Mouse (Mus musculus) ES-E14 (cell line): Measurements from ENCODE around the gene Rbfox1. TPM values are rescaled to one million over a fixed set of nuclear protein-coding genes. Genes with fewer than 3 reads are reported as not detected.

Source experiments
- DNase-seq: peaks from one replicate; pipeline ENCODE4 v3.0.0-alpha.2; 2013; ENCODE audit warnings: low read depth, low spot score
- H3K27ac ChIP-seq: 2 replicates; pipeline ENCODE4 v1.5.1; 2012; ENCODE audit warnings: low read depth, mild to moderate bottlenecking, low read length, moderate library complexity, mixed read lengths; ENCODE audit not compliant: poor library complexity, insufficient read depth, severe bottlenecking
- H3K36me3 ChIP-seq: 2 replicates; pipeline ENCODE4 v1.6.1; 2012; ENCODE audit warnings: mild to moderate bottlenecking, low read length, moderate library complexity, mixed read lengths; ENCODE audit not compliant: control insufficient read depth, poor library complexity, insufficient read depth, severe bottlenecking
- H3K4me1 ChIP-seq, 2 experiments: fragments of 150-350 bp in 1 of 2; sonication (generic) in 1 of 2; 2 replicates each; pipeline ENCODE4 v1.6.1; 2012; ENCODE audit warnings: low read length in 2 of 2, mild to moderate bottlenecking in 1 of 2, mixed read lengths in 1 of 2; ENCODE audit not compliant: control insufficient read depth in 2 of 2, insufficient read depth in 2 of 2, poor library complexity in 1 of 2
- H3K4me3 ChIP-seq, 2 experiments: fragments of 150-350 bp in 1 of 2; sonication (generic) in 1 of 2; 2 replicates each; pipeline ENCODE4 v1.5.1; 2012; ENCODE audit warnings: low read length in 2 of 2, low read depth in 1 of 2, mild to moderate bottlenecking in 1 of 2, mixed read lengths in 1 of 2; ENCODE audit not compliant: insufficient read depth in 1 of 2, poor library complexity in 1 of 2, severe bottlenecking in 1 of 2
- H3K9ac ChIP-seq: 2 replicates; pipeline ENCODE4 v1.6.1; 2012; ENCODE audit warnings: low read depth, mild to moderate bottlenecking, low read length, mixed read lengths; ENCODE audit not compliant: poor library complexity, insufficient read depth, severe bottlenecking
- H3K9me3 ChIP-seq: fragments of 150-350 bp; sonication (generic); 2 replicates; pipeline ENCODE4 v1.6.1; 2012; ENCODE audit warnings: low read depth, mild to moderate bottlenecking, low read length; ENCODE audit not compliant: control insufficient read depth, insufficient read depth
- CHD2 ChIP-seq: IDR thresholded peaks from 2 replicates; pipeline ENCODE4 v1.6.1; 2014; ENCODE audit warnings: mild to moderate bottlenecking, low read depth, low read length, inconsistent platforms
- HCFC1 ChIP-seq: IDR thresholded peaks from 2 replicates; pipeline ENCODE4 v1.6.1; 2012; ENCODE audit warnings: low read length, inconsistent platforms, borderline replicate concordance; ENCODE audit not compliant: insufficient read depth
- MAFK ChIP-seq: IDR thresholded peaks from 2 replicates; pipeline ENCODE4 v1.6.1; 2014; ENCODE audit warnings: mild to moderate bottlenecking, low read depth, low read length, inconsistent platforms; ENCODE audit not compliant: insufficient read depth
- ZC3H11A ChIP-seq: IDR thresholded peaks from 2 replicates; pipeline ENCODE4 v1.6.1; 2012; ENCODE audit warnings: low read depth, mild to moderate bottlenecking, inconsistent platforms, low read length, borderline replicate concordance
- ZNF384 ChIP-seq: IDR thresholded peaks from 2 replicates; pipeline ENCODE4 v1.6.1; 2012; ENCODE audit warnings: low read depth, low read length, inconsistent platforms
- in situ Hi-C, 2 experiments: fragments of 600-800 bp; cut with MboI; formaldehyde crosslinking; loops; one replicate each; pipeline ENCODE4 v1.15.1; 2025; ENCODE audit warnings: low sequenced_read_pairs in 2 of 2, inconsistent platforms in 1 of 2; ENCODE audit not compliant: unreplicated experiment in 2 of 2
- total RNA-seq: library from RNA; depleted of rRNA; stranded (reverse); fragments of 300-350 nt; gene quantifications from 2 replicates; pipeline ENCODE4 v1.2.3, GENCODE M21; 2012

The Rbfox1 gene
- total RNA-seq, 1 experiment, result 0.18 TPM

DNA sequence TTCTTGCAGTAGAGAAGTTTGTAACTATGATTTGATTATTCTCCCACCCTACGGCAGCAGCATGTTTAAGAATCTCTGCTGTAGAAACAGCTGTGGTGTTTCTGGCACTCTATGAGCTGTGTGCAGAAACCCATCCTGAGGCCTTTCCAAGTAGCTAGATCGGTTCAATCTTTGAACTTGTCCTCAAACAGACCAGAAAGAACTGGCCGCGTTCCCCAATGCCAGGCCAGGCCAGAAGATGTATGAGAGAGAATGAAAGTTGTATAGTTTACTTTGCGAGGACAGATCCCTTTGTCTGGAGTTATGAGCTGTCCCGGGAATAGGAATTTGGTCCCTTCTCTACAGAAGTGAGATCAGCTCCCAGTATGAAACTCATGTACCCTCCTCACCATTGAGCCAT is 1205.0 kb downstream of the Rbfox1 start:
- no peak for DNase-seq
- Histone ChIP-seq H3K4me1 (no peaks in the 10 kb centered on the region), H3K9ac (no peak overlapping the region), H3K27ac (no peak overlapping the region), H3K9me3 (no peaks in the 10 kb centered on the region), H3K4me3 (no peak overlapping the region), H3K36me3 (no peaks in the 10 kb centered on the region)
- no peak for TF ChIP-seq ZC3H11A
- no peak for TF ChIP-seq CHD2
- no peak for TF ChIP-seq HCFC1
- TF ChIP-seq MAFK, result no peak
- TF ChIP-seq ZNF384, result no peak
- in situ Hi-C loops, result no loop called here

DNA sequence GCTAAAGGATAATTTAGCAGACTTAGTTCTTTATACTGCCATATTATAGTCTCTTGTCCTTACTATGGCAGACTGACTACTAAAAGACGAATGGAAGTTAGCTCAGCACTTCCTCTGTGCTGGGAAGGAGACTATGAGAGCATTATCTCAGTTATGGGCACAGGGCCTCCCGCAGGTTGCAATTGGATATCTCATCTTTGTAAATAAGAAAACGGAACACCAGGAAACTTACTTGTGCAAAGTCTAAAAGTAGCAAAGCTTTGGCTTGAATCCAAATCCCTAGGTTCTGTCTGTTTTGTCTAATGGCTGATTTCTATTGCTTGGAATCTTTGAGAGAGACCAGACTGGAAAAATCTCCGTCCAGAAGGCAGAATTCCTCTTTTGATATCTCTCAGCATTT is 1207.7 kb downstream of the Rbfox1 start:
- in situ Hi-C loops, result no loop called here
- no peak for DNase-seq
- no peak overlapping the region for H3K9ac ChIP-seq
- no peak overlapping the region for H3K27ac ChIP-seq
- H3K9me3 ChIP-seq, result no peaks in the 10 kb centered on the region
- no peaks in the 10 kb centered on the region for H3K36me3 ChIP-seq
- H3K4me3 ChIP-seq, result no peak overlapping the region
- TF ChIP-seq ZC3H11A (no peak), HCFC1 (no peak)
- H3K4me1 ChIP-seq, result no peaks in the 10 kb centered on the region

DNA sequence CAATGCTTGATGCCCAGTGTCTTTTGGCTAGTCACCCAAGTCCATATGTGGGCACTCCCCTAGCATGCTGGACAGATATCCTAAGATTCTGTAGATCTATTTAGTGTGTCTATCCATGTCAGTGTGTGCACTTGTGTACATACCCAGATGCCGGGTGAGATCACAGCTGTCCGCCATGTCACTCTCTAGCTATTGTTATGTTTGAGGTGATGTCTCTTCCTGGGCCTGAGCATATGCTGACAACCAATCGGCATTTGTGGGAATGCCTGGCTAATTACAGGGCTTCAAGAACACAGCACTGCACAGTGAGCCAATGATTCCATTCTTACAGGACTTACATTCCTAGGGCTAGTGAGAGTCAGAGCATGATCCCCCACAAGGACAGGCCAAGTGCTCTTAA is 1208.5 kb downstream of the Rbfox1 start:
- in situ Hi-C loops, result no loop called here
- DNase-seq, result no peak
- Histone ChIP-seq H3K4me3 (no peak overlapping the region), H3K9ac (no peak overlapping the region), H3K9me3 (no peaks in the 10 kb centered on the region), H3K36me3 (no peaks in the 10 kb centered on the region), H3K4me1 (no peaks in the 10 kb centered on the region), H3K27ac (no peak overlapping the region)
- no peak for TF ChIP-seq CHD2

DNA sequence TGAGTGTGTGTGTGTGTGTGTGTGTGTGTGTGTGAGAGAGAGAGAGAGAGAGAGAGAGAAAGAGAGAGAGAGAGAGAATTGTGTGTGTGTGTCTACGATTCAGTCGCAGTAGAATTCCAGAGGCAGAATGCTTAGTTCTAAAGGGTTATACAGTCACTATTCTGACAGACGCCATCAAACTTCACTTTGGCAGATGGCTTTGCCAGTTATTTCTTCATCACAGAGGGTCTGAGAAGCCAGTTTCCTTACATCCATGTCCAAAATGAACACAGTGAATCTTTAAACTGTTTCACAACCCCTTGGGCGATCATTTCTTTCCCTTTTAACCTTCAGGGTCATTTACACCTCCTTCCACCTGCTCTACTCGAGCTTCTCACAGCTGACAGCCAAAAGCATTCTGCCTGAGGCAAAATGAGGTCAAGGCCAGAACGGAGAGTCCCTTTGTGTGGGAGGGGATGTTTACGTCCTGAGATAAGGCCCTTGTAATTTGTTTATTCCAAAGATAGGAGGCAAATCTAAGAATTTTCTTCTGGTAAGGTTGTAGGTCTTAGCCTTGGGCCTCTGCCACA is 1209.1 kb downstream of the Rbfox1 start:
- DNase-seq, result no peak
- H3K9me3 ChIP-seq, result no peaks in the 10 kb centered on the region

DNA sequence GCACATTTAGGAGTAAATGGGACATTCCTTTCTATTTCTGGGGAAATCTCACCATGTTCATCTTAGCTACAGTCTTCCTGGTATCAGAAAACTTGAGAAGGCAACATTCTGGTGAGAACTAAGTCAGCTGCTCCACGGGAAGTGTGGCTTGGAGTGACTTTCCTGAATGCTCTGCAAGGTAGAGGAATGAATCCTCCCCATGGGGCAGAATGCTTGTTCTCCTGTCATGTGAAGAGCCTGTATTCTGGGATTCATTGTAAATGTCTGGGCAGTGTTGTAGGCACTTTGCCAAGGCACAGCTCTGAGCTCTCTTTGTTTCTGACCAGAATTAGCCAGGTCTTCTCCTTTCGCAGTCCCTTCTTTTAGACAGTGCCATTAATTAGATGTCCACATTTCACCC is 1211.9 kb downstream of the Rbfox1 start:
- no peak overlapping the region for H3K9ac ChIP-seq
- no peak for DNase-seq
- H3K4me1 ChIP-seq, result no peaks in the 10 kb centered on the region

More for the DNA sequence above, 1209.1 kb downstream of the Rbfox1 start:
- no peak overlapping the region for H3K4me3 ChIP-seq
- H3K27ac ChIP-seq, result no peak overlapping the region
- in situ Hi-C loops, result no loop called here
- H3K36me3 ChIP-seq, result no peaks in the 10 kb centered on the region
- no peaks in the 10 kb centered on the region for H3K4me1 ChIP-seq
- no peak overlapping the region for H3K9ac ChIP-seq
- TF ChIP-seq ZNF384, result no peak
- no peak for TF ChIP-seq MAFK
- TF ChIP-seq CHD2, result no peak
- TF ChIP-seq ZC3H11A, result no peak
- no peak for TF ChIP-seq HCFC1

More for the DNA sequence above, 1211.9 kb downstream of the Rbfox1 start:
- no peaks in the 10 kb centered on the region for H3K9me3 ChIP-seq
- in situ Hi-C loops, result no loop called here
- no peak overlapping the region for H3K27ac ChIP-seq
- TF ChIP-seq HCFC1 (no peak), ZC3H11A (no peak), CHD2 (no peak), MAFK (no peak), ZNF384 (no peak)
- H3K36me3 ChIP-seq, result no peaks in the 10 kb centered on the region
- H3K4me3 ChIP-seq, result no peak overlapping the region
